Mouse (Mus musculus) cortical plate, adult 2 months (tissue): ENCODE measurements around the gene Ago1.

Experiments
- CTCF ChIP-seq: fragments of 200-500 bp; IDR thresholded peaks from 2 replicates; pipeline ENCODE4 v1.5.1; 2011; ENCODE audit warnings: mild to moderate bottlenecking, control low read depth, low read length; ENCODE audit not compliant: insufficient read depth; ENCODE audit errors: extremely low read depth
- POLR2A ChIP-seq: fragments of 200-500 bp; IDR thresholded peaks from 2 replicates; pipeline ENCODE4 v1.6.1; 2011; ENCODE audit warnings: mild to moderate bottlenecking, low read length, control low read depth; ENCODE audit not compliant: insufficient read depth; ENCODE audit errors: extremely low read depth

DNA sequence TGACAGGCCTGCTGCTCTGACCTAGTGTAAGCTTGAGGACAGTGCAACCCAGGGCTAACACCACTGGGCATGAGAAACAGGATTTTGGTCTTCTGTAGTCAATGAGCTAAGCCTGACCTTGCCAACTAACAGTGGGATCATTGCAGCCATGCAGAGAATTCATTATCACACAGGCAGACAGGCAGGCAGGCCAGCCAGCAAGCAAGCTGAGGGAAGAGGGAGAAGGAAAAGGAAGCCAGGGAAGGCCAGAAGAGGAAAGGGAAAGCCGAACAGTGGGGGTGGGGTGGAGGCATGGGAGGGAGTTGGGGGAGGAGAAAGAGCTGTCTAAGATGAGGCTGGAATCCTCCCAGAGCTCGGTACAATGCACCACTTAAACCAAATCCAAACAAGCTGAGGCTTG is 32.1 kb downstream of the Ago1 start:
- TF ChIP-seq POLR2A (no peak), CTCF (no peak)
